Mouse (Mus musculus) ES-E14 (cell line): ENCODE measurements around the gene Cox17.

ENCODE experiments used
- HCFC1 ChIP-seq: IDR thresholded peaks from 2 replicates; pipeline ENCODE4 v1.6.1; 2012; ENCODE audit warnings: low read length, inconsistent platforms, borderline replicate concordance; ENCODE audit not compliant: insufficient read depth
- MAFK ChIP-seq: IDR thresholded peaks from 2 replicates; pipeline ENCODE4 v1.6.1; 2014; ENCODE audit warnings: mild to moderate bottlenecking, low read depth, low read length, inconsistent platforms; ENCODE audit not compliant: insufficient read depth
- ZC3H11A ChIP-seq: IDR thresholded peaks from 2 replicates; pipeline ENCODE4 v1.6.1; 2012; ENCODE audit warnings: low read depth, mild to moderate bottlenecking, inconsistent platforms, low read length, borderline replicate concordance
- ZNF384 ChIP-seq: IDR thresholded peaks from 2 replicates; pipeline ENCODE4 v1.6.1; 2012; ENCODE audit warnings: low read depth, low read length, inconsistent platforms

DNA sequence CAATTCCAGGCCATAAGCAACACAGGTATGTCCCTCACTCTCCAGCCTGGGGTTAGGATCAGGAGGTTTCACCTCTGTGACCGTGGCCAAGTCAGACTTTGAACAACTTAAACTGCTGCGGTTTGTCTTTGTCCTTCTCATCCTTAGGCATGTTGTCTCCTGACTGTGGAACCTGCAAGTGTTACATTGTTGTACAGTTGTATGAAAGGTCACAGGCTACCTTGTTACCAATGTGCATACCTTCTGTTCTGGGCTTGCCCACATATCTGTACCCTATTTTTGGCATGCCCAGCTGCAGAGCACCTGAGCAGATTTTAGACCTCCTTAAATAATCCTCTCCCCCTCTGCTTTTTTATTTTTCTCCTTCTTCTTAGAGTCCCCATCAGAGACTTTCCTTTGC lies 12.4 kb downstream of the Cox17 start:
- no peak for TF ChIP-seq HCFC1
- TF ChIP-seq ZC3H11A, result no peak
- TF ChIP-seq ZNF384, result no peak
- no peak for TF ChIP-seq MAFK
